Mouse (Mus musculus): ENCODE results near the gene Kdm6b.
A peak's percentile ranks its signal among the peaks of the same experiment; 100 is the strongest.

Gene Kdm6b

GRCm38 (mm10) chr11:69419443-69419812 is 6.0 kb upstream of the Kdm6b start:
- no peak for DNase-seq (ENCODE audit: low read depth, low spot score)

GRCm38 (mm10) chr11:69418481-69419442 is 5.3 kb upstream of the Kdm6b start:
- DNase-seq (ENCODE audit: low read depth, low spot score): peak; percentile 99

GRCm38 (mm10) chr11:69417449-69418384 is 4.2 kb upstream of the Kdm6b start:
- DNase-seq (ENCODE audit: low read depth, low spot score): peak; percentile 97

- DNase-seq (ENCODE audit: low read depth, low spot score): no peak
Measured at GRCm38 (mm10) chr11:69416921-69417448, 3.5 kb upstream of the Kdm6b start.

GRCm38 (mm10) chr11:69416509-69416908 is 3.0 kb upstream of the Kdm6b start:
- DNase-seq (ENCODE audit: low read depth, low spot score): no peak

GRCm38 (mm10) chr11:69415668-69416451 is 2.4 kb upstream of the Kdm6b start:
- DNase-seq (ENCODE audit: low read depth, low spot score): no peak

- DNase-seq (ENCODE audit: low read depth, low spot score): peak; percentile 93
Measured at GRCm38 (mm10) chr11:69415327-69415667, 1.8 kb upstream of the Kdm6b start.

GRCm38 (mm10) chr11:69414421-69415326 is 1.2 kb upstream of the Kdm6b start:
- DNase-seq (ENCODE audit: low read depth, low spot score): no peak

GRCm38 (mm10) chr11:69412548-69412947 is 927 bp downstream of the Kdm6b start:
- DNase-seq (ENCODE audit: low read depth, low spot score): no peak

GRCm38 (mm10) chr11:69411538-69412203 is 1.8 kb downstream of the Kdm6b start:
- DNase-seq (ENCODE audit: low read depth, low spot score): no peak

- peak; percentile 94 for DNase-seq (ENCODE audit: low read depth, low spot score)
Measured at GRCm38 (mm10) chr11:69411073-69411535, 2.4 kb downstream of the Kdm6b start.

- DNase-seq (ENCODE audit: low read depth, low spot score): no peak
Measured at GRCm38 (mm10) chr11:69410310-69411072, 3.0 kb downstream of the Kdm6b start.

- DNase-seq (ENCODE audit: low read depth, low spot score): no peak
Measured at GRCm38 (mm10) chr11:69410045-69410309, 3.5 kb downstream of the Kdm6b start.

- no peak for DNase-seq (ENCODE audit: low read depth, low spot score)
Measured at GRCm38 (mm10) chr11:69409378-69410044, 4.0 kb downstream of the Kdm6b start.

- DNase-seq (ENCODE audit: low read depth, low spot score): peak; percentile 95
Measured at GRCm38 (mm10) chr11:69408541-69409377, 4.7 kb downstream of the Kdm6b start.

- no peak for DNase-seq (ENCODE audit: low read depth, low spot score)
Measured at GRCm38 (mm10) chr11:69407724-69408004, 5.8 kb downstream of the Kdm6b start.

GRCm38 (mm10) chr11:69406867-69407723 is 6.4 kb downstream of the Kdm6b start:
- no peak for DNase-seq (ENCODE audit: low read depth, low spot score)
